Mouse (Mus musculus): ENCODE data around the gene Eif2b3. TPM values are rescaled to one million over a fixed set of nuclear protein-coding genes. Genes with fewer than 3 reads are reported as not detected.

Eif2b3 gene
- total and polyA plus RNA-seq, 2 experiments from 2014 or later: 20.7 to 57.5 TPM

GRCm38 (mm10) chr4:117090586-117090985 lies 71.4 kb downstream of the Eif2b3 start:
- H3K4me2 ChIP-seq (ENCODE audit: low read depth, low read length, poor library complexity, severe bottlenecking): no peak overlapping the region
- ATAC-seq (ENCODE audit: low FRiP score) (no peak), DNase-seq (ENCODE audit: low spot score) (no peak)
- TF ChIP-seq CTCF (IDR thresholded peaks at IDR 0.05): no peak
- H3K27me3 ChIP-seq (ENCODE audit: insufficient read depth, low read length): no peaks in the 10 kb centered on the region
- no peak overlapping the region for H3K27ac ChIP-seq (ENCODE audit: low read depth, low read length)
- no peaks in the 10 kb centered on the region for H3K9me3 ChIP-seq (ENCODE audit: low read length)
- H3K4me1 ChIP-seq (ENCODE audit: insufficient read depth, low read length): no peaks in the 10 kb centered on the region
- no peak overlapping the region for H3K9ac ChIP-seq (replicated peaks; ENCODE audit: low read length, poor library complexity, severe bottlenecking)
- WGBS: 90% methylated on average over 7 of the region's 7 CpGs
- peaks cover 7% of the 10 kb centered on the region for H3K36me3 ChIP-seq (ENCODE audit: insufficient read depth, low read length)
- H3K4me3 ChIP-seq (ENCODE audit: low read depth, low read length): no peak overlapping the region

DNA sequence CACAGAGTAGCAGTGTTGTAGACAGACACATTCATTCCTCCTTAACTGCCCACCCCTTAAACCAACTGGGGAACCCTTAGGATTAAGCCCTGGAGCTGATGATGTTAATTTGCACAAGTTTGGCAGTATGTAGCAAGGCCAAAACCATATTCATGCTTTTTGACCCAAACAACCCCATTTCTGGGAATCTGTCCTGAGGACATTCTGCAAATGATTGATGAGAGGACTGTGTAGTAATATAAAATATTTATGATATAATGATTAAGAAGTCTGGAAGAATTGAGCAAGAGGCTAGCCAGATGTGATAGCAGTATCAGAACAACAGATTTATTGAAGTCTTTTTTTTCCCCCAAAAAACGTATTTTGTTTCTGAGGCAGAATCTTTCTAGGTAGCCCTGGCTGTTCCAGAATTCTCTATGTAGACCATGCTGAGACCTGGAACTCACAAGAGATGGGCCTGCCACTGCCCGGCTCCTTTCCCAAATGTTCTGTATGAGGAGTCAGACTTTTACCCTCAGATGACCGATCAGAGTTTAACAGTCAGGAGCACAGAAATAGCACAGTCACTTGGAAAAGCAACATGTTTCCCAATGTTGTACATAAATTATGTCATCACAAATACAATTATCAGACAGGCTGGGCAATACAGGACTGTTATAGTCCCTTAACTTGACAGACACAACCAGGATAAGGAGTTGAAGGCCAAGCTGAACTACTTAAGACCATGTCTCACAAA lies 75.6 kb downstream of the Eif2b3 start:
- ATAC-seq (ENCODE audit: low FRiP score): no peak
- 84% methylated on average over 3 of the region's 3 CpGs for WGBS

GRCm38 (mm10) chr4:117095551-117096452 lies 76.6 kb downstream of the Eif2b3 start, which contains the start of gene Ptch2:
Gene Ptch2 (plus strand): TSS chr4:117096075.
- peaks cover 3% of the 10 kb centered on the region; the same call in 1 of the 2 replicates for H3K4me1 ChIP-seq (ENCODE audit: insufficient read depth, low read length)
- H3K9ac ChIP-seq (replicated peaks; ENCODE audit: low read length, poor library complexity, severe bottlenecking): peak within 1 kb of the TSS; percentile 61
- DNase-seq (ENCODE audit: low spot score): peak; percentile 76
- TF ChIP-seq CTCF (IDR thresholded peaks at IDR 0.05): 0 out of 2 replicates have a peak, but pooled peaks have one; percentile 32
- H3K27me3 ChIP-seq (ENCODE audit: insufficient read depth, low read length): 0 out of 2 replicates have a peak, but pooled peaks cover 4% of the 10 kb centered on the region
- peaks cover 8% of the 10 kb centered on the region for H3K36me3 ChIP-seq (ENCODE audit: insufficient read depth, low read length)
- H3K9me3 ChIP-seq (ENCODE audit: low read length): no peaks in the 10 kb centered on the region
- H3K27ac ChIP-seq (ENCODE audit: low read depth, low read length): 0 out of 2 replicates have a peak within 1 kb of the TSS, but pooled peaks have one; percentile 39
- peak; percentile 89 for ATAC-seq (ENCODE audit: low FRiP score)
- peak within 1 kb of the TSS; percentile 67 for H3K4me2 ChIP-seq (ENCODE audit: low read depth, low read length, poor library complexity, severe bottlenecking)
- H3K4me3 ChIP-seq (ENCODE audit: low read depth, low read length): peak within 1 kb of the TSS; percentile 63
- WGBS: under 1% methylated on average over 43 of the region's 50 CpGs

More for the DNA sequence above, 75.6 kb downstream of the Eif2b3 start:
- no peak overlapping the region for H3K4me2 ChIP-seq (ENCODE audit: low read depth, low read length, poor library complexity, severe bottlenecking)
- no peak overlapping the region for H3K9ac ChIP-seq (replicated peaks; ENCODE audit: low read length, poor library complexity, severe bottlenecking)
- H3K9me3 ChIP-seq (ENCODE audit: low read length): no peaks in the 10 kb centered on the region
- H3K36me3 ChIP-seq (ENCODE audit: insufficient read depth, low read length): peaks cover under 1% of the 10 kb centered on the region; the same call in 1 of the 2 replicates
- DNase-seq (ENCODE audit: low spot score): no peak
- no peak for TF ChIP-seq CTCF (IDR thresholded peaks at IDR 0.05)
- no peak overlapping the region for H3K27ac ChIP-seq (ENCODE audit: low read depth, low read length)
- peak overlapping the region; percentile 63; the same call in 1 of the 2 replicates for H3K4me3 ChIP-seq (ENCODE audit: low read depth, low read length)
- H3K4me1 ChIP-seq (ENCODE audit: insufficient read depth, low read length): peaks cover 3% of the 10 kb centered on the region; the same call in 1 of the 2 replicates
- H3K27me3 ChIP-seq (ENCODE audit: insufficient read depth, low read length): no peaks in the 10 kb centered on the region

DNA sequence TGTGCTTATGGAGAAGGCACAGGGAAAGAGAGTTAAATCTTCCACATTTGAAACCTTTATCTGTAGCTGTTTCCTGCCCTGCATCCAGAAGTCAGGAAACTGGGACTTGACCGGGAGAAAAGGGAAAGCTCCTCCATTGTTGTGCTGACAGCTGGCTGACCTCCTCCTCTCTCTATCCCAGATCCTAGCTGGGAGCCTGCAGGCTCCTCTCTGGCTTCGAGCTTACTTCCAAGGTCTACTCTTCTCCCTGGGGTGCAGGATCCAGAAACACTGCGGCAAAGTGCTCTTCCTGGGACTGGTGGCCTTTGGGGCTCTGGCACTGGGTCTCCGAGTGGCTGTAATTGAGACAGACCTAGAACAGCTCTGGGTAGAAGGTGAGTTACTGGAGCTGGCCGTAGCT lies 77.5 kb downstream of the Eif2b3 start:
- peak overlapping the region; percentile 63 for H3K4me3 ChIP-seq (ENCODE audit: low read depth, low read length)
- no peak for DNase-seq (ENCODE audit: low spot score)
- 0 out of 2 replicates have a peak, but pooled peaks cover 4% of the 10 kb centered on the region for H3K27me3 ChIP-seq (ENCODE audit: insufficient read depth, low read length)
- no peaks in the 10 kb centered on the region for H3K9me3 ChIP-seq (ENCODE audit: low read length)
- H3K4me2 ChIP-seq (ENCODE audit: low read depth, low read length, poor library complexity, severe bottlenecking): peak overlapping the region; percentile 67
- WGBS: 10% methylated on average over 5 of the region's 5 CpGs
- no peak for ATAC-seq (ENCODE audit: low FRiP score)
- peaks cover 3% of the 10 kb centered on the region; the same call in 1 of the 2 replicates for H3K4me1 ChIP-seq (ENCODE audit: insufficient read depth, low read length)
- no peak for TF ChIP-seq CTCF (IDR thresholded peaks at IDR 0.05)
- H3K27ac ChIP-seq (ENCODE audit: low read depth, low read length): 0 out of 2 replicates have a peak overlapping the region, but pooled peaks have one; percentile 39
- H3K9ac ChIP-seq (replicated peaks; ENCODE audit: low read length, poor library complexity, severe bottlenecking): peak overlapping the region; percentile 61
- H3K36me3 ChIP-seq (ENCODE audit: insufficient read depth, low read length): peaks cover 8% of the 10 kb centered on the region

DNA sequence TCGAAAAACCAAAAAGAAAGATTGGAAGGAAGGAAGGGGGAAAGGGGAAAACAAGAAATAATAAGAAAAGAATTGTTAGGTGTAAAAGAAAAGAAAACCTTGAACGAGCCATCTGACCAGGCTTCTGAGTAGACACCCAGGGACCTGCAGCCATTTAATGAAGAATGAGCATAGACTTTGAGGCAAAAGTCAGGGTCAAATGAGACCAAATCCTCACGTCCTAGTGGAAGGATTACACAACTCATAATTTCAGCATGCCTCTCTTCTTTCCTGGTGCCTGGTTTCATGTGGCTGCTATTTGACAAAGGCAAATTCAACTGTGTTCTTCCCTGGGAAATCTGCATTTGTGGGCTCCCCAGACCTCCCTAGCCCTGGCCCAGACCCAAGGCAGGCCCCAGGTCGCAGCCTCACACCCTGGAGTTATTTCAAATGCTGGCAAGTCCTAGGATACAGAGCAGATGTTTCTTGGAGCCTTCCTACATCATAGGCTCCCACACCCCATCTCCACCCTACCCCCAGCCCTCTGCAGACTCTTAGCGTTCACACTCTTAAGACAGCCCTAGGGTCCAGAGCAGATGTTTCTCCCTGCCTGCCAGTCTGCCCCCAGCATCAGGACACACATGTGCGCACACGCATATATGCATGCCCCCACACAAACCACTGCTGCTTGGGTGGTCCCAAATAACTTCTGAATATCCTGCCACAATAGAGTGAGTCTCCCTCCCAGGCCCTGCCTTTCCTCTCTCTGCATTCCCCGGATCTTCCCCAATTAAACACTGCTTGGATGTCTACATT lies 79.0 kb downstream of the Eif2b3 start:
- Histone ChIP-seq H3K27ac (ENCODE audit: low read depth, low read length) (no peak overlapping the region), H3K4me3 (ENCODE audit: low read depth, low read length) (no peak overlapping the region), H3K4me2 (ENCODE audit: low read depth, low read length, poor library complexity, severe bottlenecking) (peak overlapping the region; percentile 67), H3K9me3 (ENCODE audit: low read length) (no peaks in the 10 kb centered on the region), H3K9ac (replicated peaks; ENCODE audit: low read length, poor library complexity, severe bottlenecking) (no peak overlapping the region), H3K36me3 (ENCODE audit: insufficient read depth, low read length) (peaks cover 8% of the 10 kb centered on the region), H3K27me3 (ENCODE audit: insufficient read depth, low read length) (0 out of 2 replicates have a peak, but pooled peaks cover 4% of the 10 kb centered on the region), H3K4me1 (ENCODE audit: insufficient read depth, low read length) (peaks cover 3% of the 10 kb centered on the region; the same call in 1 of the 2 replicates)
- WGBS: 57% methylated on average over 8 of the region's 8 CpGs
- TF ChIP-seq CTCF (IDR thresholded peaks at IDR 0.05): no peak
- ATAC-seq (ENCODE audit: low FRiP score) (no peak), DNase-seq (ENCODE audit: low spot score) (no peak)
